Mouse (Mus musculus): ENCODE measurements around the gene Tns2. TPM values are rescaled to one million over a fixed set of nuclear protein-coding genes. Genes with fewer than 3 reads are reported as not detected.
A peak's percentile ranks its signal among the peaks of the same experiment; 100 is the strongest.
"Not testable (repeated sequence)": the region's sequence is repeated elsewhere in the genome, so short reads cannot be mapped to it uniquely, and the experiment has no call there.

The Tns2 gene
- total RNA-seq (2021): 100 to 1,000 TPM; 128 to 129 TPM

DNA sequence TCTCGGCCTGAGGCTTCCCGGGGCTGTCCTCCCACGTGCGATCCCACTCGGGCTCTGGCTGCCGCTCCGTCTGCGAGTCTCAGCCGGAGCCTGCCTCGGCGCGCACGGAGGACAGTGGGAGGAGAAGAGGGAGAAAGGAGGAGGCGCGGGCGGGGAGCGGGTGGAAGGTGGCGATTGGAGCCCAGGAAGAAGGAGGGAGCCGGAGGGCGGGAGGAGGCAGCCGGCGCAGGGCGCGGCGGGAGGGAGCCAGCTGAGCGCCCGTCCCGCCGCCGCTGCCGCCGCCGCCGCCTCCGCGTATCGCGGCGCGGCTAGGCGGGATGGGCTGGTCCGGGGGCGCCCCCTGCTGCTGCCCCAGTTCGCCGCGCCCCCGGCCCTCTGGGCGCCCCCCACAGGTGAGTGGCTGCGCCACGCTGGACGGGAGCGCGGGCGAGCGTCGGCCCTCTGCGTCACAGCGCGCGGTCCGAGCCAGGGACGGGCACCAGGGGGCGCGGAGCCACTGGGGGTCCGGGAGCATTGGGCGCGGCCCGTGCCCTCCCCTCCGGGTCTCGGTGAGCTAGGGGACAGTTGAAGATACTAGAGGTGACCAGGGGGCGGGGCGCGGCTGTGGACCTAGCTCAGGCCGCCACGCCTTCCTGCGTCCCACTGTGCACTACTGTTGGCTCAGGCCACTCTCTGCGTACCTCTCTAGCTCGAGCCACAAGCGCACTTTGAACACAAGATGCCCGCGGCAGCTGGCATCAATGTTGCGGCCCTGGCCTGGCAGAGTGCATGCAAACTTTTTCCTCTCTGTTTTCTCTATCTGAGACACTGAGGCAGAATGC, at the start of gene Tns2:
Tns2 (plus strand) TSS at position 253 of the 821 bp plus-strand sequence.
- peak; percentile 82 to 89 for DNase-seq
- intact Hi-C loops (cut with DNase I): no loop called here

DNA sequence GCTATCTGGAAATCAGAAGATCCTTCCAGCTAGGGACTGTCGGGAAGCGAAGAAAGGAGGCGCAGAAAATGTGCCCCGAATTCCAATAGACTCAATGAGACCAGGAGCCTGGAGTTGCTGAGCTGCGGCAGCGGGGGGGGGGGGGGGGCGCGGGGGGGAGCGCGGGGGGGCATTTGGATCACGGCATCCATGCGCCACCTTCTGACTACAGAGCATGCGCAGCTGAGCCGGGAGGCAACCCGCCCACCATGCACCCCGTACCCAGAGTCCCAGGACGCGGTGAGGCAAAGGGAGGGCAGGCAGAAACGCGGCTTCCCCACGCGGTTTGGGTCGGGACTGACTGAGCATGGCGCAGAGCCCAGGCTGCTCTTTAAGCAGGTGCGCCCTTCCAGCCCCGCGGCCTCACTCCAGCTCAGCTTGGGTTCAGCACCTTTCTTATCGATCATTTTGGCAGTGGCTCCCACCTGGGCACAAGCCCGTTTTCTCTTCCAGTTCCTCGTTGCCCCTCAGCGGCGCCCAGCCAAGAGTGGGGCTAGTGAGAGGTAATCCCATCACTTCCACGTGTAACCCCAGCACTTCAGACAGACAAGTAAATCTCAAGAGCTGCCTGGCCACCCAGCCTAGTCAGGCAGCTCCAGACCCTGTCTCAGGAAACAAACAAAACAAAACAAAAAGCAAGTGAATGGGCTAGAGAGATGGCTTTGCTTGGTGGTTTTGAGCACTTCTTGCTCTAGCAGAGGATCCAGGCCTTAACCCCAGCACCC, 48.1 kb upstream of the Tns2 start:
- intact Hi-C loops (cut with DNase I): no loop called here
- peak; percentile 33 to 35 for DNase-seq

DNA sequence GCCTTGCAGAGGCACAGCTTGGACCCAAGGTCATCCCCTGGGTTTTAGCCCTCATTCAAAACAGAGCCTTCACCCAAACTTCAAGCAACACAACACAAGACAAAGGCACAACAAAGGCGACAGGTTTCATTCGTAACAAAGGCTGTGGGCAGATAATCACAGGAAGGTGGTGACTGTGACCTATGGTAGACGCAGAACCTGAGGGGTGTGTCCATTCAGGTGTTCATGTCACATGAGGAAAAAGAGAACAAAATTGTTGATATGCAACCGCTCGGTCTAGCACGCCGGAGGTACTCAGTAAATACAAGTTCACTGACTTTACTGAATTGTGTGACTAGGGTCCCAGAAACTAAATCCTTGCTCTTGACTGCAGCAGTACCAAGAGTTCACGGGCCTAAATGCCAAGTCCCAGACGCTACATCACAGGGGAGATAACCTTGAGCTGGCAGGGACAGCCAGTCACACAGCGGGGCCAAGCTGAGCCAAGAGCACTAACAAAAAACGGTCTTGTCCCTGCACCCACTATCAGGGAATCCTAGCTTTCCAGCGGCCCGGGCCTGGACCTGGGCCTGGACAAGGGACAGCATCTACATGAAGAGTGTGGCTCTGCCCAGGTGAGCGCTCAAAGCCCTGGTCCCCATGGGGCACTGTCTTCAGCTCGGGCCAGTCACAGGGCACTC, 43.6 kb upstream of the Tns2 start:
- peak; percentile 10 to 19 for DNase-seq
- intact Hi-C loops (cut with DNase I): no loop called here

DNA sequence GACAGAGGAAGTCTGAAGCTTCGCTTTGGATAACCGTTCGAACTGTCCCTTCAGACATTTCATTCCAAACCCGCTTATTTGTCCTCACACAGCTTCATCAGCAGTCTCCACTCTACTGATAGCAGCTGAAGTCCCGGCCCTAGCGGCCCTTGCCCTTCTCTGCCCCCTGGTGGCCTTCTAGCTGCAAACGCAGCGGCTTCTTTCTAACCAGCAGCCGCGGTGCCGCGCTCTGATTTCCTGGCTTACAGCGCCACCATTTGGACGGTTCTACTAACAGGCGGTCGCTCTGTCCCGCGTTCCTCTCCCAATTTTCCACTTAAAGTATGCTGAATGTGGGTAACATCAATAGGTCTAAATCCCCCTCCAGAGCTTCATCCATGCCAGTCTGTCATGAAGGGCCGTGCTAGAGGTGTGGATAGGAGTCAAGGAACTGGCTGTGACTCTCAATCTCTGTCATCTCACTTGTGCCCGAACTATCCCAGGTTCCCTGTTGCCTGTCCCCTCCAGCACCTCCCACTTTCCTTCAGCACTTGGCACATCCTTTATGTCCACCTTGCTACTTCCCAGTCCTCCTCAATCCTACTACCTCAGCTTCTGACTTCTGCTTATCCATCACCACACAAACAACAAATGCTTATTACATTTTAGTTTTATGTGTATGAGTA, 34.4 kb upstream of the Tns2 start:
- intact Hi-C loops (cut with DNase I): loop anchor here (1.0 to 5.0 kb wide), 4 partner anchors 77 to 728 kb away; no protein-coding TSS in a partner anchor
- DNase-seq: peak; percentile 94 to 95

DNA sequence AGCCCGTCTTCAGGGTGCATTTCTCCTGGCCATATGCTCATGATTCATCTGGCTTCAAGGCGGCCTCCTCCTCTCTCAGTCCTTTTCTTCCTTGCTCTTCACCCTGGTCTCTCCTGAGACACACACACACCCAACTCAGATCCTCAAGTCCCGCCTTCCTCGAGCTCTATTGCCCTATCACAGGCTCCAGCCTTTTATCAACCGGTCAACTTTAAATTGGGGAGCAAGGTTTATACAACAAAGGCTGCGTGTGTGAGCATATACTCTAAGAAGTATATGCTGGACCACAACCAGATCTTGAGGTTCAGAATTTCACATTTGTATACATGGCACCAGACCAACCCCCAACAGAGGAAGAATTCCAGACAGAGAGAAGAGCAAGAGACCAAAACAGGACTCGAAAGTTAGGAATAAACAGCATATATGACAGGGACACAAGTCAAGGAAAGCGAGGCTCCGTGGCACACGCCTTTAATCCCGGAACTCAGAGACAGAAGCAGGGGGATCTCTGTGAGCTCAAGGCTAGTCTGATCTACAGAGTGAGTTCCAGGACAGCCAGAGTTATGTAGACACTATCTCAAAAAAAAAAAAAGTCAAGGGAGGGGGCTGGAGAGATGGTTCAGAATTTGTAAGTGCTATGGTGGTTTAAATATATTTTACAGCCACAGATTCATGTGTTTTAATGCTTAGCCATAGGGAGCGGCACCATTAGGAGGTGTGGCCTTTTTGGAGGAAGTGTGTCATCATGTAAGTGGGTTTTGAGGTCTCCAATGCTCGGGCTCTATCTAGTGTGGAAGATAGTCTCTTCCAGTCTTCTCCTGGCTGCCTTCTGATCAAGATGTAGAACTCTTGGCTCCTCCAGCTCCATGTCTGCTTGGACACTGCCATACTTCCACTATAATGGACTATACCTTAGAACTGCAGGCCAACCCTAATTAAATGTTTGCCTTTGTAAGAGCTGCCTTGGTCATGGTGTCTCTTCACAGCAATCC, 29.4 kb upstream of the Tns2 start:
- intact Hi-C loops (cut with DNase I): no loop called here
- DNase-seq: no peak

DNA sequence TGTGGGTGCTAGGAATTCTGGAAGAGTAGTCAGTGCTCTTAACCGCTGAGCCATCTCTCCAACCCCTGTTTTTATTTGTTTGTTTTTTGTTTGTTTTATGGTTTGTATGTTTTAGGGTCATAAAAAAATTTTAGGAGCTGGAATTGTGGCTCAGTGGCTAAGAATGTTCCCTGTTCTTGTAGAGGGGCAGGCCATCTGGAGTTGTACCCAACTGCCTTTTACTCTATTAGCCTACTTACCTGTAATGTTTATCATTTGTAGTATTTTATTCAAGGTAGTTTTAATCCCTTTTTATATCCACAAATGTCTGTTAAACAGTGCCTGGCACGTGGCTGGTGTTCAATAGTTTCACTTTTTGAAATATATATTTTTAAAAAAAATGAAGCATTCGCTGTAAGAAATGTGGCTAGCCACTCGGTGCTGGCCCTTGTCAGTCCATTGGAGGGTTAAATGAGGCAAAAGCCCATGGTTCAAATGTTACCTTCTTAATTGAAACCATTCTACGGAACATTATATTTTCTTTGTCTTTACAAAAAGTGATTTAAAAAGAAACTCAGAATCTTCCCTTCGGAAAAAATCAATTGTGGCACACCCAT, 27.2 kb upstream of the Tns2 start:
- intact Hi-C loops (cut with DNase I): no loop called here

DNA sequence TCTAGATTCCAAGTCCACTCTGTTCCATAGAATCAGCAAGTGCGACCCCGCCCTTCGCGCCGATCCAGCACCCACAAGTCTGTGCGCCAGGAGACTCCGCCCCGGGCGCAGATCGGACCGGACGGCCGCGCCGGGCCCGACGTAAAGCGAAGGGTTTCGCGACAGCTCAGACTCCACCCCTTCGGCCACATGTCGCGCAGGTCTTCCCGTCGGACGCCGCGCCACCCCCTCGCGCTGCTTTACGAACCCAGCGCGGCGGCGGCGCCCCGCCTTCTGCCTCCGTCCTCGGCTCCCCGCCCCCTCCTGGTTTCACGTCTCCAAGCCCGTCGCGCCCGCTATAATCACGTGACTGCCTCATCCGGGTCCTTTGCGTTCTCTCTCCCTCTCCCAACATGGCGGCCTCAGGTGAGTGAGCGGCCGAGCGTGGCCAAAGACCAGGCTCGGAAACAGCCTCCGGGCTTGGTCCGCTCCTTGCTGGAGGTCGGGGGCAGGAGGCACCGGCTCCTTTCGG, 26.6 kb upstream of the Tns2 start, which contains the start of gene Eif4b:
Eif4b (plus strand) TSS at position 215 of the 511 bp plus-strand sequence.
- intact Hi-C loops (cut with DNase I): loop anchor here (2.0 kb wide), 1 partner anchor 21 kb away; no protein-coding TSS in a partner anchor
- DNase-seq: peak; percentile 96 to 97

More for the DNA sequence above, 27.2 kb upstream of the Tns2 start:
- no peak for DNase-seq

DNA sequence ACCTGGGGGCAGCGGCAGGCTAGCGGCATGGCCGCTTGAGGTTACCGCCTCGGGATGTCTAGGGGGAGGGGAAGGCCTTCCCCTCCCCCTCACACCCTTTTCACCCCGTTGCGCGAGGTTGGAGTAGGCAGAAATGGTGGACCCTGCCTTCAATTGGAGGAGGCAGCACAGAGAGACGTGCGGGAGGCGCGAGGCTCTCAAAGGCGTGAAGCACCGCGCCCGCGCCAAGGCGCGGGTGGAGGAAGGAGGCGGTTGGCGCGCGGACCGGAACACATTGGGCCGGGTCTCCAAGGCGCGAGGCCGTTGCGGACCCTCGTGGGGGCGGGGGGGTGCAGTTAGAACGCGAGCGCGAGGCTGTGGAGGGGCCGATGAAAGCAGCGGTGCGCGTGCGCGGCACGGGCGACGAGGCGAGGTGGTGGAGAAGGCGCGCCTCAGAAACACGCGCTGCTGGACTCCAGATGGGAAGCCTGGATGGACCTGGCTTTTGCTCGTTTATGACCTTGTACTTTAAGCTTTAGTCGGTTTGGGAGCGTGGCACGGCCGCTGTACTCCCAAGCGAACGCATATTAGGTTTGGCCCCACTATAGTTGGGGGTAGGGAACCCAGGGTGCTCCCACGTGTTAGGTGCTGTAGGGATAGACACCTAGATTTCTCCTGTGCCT, 26.0 kb upstream of the Tns2 start:
- DNase-seq: peak in 1 of 2 experiments; percentile 52
- intact Hi-C loops (cut with DNase I): loop anchor here (2.0 kb wide), 1 partner anchor 21 kb away; no protein-coding TSS in a partner anchor

DNA sequence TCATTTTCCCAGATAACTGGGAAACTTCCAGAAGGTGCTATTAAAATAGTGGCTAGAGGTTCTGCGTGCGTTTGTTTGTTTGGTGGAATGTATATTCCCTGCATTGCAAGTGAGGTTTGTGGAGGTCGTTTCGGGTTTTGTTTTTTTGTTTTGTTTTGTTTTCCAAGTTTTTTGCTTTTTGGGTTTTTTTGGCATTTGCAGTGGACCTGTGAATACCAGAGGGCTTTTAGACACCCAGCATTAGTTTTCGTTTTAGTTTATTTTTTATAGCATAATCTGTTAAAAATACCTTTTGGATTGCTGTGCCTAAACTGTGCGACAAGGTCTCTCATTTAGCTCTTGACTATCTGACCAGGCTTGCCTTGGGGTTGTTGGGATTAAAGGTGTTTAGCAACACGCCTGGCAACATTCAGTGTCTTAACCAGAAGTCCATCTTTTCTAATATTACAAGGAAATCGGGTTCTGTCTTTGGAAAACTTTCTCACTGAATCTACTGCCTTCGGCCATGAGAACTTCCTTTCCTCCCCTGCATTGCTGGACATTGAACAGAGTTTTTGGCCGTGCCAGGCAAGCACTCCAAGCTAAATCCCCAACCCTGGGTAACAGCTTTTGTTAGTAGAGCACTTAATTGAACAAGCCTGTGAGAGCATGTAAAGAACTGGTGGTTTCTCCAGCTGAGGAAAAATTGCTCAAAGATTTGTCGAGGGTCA, 25.2 kb upstream of the Tns2 start:
- intact Hi-C loops (cut with DNase I): loop anchor here (2.0 kb wide), 1 partner anchor 20 kb away; no protein-coding TSS in a partner anchor
- DNase-seq: no peak

DNA sequence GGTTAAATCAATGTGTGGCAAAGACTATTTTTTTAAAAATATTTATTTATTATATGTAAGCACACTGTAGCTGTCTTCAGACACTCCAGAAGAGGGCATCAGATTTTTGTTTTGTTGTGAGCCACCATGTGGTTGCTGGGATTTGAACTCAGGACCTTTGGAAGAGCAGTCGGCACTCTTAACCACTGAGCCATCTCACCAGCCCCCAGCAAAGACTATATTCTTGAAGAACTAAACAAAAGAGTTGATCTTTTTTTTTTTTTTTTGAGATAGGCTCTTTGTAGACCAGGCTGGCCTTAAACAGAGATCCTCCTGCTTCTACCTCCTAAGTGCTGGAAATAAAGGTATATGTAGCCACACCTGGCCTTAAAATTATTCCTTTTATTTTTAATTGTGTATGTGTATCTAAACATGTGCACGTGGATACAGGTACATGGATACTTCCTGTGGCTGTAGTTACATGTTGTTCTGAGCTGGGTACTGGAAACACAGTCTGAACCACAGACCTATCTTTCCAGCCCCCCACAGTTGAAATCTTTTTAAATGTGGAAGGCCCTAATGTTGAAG, 23.0 kb upstream of the Tns2 start:
- intact Hi-C loops (cut with DNase I): no loop called here
- DNase-seq: no peak

DNA sequence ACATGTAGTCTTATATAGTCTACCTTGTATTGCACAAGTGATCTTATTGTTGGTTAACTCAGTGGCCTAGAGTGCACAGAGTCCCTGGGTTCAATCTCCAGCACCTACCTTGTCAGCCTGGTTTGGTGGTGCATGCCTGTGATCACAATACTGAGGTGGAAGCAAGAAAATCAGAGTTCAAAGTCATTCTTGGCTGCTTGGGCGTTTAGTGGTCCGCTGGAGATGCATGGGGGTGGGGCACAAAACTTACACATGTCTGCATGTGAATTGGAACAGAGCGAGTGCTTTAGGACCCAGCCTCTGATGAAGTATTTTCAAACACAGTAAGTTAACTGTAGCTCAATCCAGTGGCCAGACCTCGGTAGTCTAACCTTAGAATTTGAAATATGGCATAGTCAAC, 21.0 kb upstream of the Tns2 start:
- intact Hi-C loops (cut with DNase I): no loop called here

DNA sequence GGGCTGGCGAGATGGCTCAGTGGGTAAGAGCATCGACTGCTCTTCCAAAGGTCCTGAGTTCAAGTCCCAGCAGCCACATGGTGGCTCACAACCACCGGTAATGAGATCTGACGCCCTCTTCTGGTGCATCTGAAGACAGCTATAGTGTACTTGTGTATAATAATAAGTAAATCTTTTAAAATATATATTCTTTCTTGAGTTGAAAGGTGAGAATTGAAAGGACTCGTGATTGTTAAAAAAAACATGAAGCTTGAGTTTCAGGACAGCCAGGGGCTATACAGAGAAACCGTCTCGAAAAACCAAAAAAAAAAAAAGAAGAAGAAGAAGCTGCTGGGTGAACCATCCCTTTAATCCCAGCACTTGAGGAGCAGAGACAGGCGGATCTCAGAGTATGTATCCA, 20.3 kb upstream of the Tns2 start:
- DNase-seq; intact Hi-C loops (cut with DNase I): not testable (repeated sequence)

More for the DNA sequence above, 21.0 kb upstream of the Tns2 start:
- no peak for DNase-seq

DNA sequence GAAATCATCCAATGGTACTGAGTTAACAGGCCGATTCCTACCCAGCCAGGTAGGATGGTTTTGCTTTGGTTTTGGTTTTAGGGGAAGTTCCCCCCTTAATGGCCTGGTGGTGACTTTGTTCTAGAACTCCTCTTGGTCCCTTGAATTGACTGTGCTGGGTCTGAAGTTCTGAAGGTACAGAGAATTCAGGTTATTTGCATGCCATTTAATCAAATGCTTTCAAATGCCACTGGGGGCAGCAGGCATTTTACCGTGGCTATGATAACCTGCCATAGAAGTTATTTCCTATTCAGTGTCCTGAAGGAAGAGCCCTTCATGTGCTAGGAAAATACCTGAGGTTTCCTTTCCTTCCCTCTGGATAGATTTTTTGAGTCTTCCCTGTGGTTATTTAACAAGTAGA, 19.8 kb upstream of the Tns2 start:
- intact Hi-C loops (cut with DNase I): no loop called here
- DNase-seq: no peak

DNA sequence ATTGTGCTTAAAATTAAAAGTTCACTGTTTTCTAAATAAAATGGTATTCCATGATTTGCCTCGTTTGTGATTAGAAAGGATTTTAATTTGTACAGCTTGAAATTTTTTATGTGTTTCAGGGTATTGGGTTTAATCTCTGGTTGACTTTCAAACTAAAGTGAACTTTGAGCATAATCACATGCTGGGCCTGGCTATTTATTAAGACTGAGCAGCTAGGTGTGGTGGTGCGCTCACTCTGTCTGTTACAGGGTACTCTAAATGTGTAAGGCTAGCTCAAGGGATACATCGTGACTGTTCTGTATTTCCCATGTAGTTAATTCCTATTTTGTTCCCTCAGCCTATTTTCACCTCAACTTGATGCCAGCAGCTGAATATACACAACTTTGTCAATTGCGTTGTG, 18.1 kb upstream of the Tns2 start:
- no peak for DNase-seq
- intact Hi-C loops (cut with DNase I): no loop called here

DNA sequence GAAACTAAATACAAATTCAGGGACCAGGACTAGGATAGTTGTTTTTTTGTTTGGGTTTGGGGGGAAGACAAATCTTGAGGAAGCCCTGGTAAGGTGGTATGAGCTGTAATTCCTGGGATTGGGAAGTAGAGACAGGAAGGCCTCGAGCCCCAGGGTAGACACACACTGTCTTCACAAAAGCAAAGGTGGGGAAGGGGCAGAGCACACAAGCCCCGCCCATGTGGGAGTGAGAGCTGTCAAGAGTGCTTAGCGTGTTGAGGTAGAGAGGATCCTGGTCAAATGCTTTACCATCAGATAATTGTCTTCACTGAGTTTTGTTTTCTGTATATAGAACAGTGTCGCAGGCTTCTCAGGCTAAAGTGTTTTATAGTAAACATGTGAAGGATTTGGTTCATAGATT, 17.2 kb upstream of the Tns2 start:
- no peak for DNase-seq
- intact Hi-C loops (cut with DNase I): no loop called here

DNA sequence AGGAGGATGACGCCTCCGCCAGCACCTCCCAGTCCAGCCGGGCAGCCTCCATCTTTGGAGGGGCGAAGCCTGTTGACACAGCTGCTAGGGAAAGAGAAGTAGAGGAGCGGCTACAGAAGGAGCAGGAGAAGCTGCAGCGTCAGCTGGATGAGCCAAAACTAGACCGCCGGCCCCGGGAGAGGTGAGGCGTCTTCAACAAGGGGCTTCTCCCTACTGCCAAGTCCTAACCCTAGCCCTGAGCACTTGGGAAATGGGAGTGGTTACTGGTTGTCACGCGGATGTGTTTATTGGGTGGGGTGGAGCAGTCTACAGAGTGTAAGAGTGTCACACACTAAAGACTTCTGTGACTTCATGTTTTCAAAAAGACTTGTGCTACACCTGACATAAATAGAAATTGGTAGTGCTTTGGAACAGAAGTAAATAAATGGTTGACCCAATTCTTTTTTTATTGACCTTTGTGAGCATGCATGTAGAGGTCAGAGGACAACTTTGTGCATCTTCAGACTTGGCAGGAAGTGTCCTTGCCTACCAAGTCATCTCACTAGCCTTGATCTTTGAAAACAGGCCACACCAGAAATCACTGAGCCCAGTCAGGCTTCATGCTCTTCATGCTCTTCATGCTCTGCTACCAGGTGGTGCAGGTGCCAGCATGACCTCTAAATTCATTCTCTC, 10.2 kb upstream of the Tns2 start:
- intact Hi-C loops (cut with DNase I): no loop called here
- no peak for DNase-seq

All from heart, postnatal 36 days (tissue).